Mouse (Mus musculus): ENCODE results near the gene Acsl1.

DNA sequence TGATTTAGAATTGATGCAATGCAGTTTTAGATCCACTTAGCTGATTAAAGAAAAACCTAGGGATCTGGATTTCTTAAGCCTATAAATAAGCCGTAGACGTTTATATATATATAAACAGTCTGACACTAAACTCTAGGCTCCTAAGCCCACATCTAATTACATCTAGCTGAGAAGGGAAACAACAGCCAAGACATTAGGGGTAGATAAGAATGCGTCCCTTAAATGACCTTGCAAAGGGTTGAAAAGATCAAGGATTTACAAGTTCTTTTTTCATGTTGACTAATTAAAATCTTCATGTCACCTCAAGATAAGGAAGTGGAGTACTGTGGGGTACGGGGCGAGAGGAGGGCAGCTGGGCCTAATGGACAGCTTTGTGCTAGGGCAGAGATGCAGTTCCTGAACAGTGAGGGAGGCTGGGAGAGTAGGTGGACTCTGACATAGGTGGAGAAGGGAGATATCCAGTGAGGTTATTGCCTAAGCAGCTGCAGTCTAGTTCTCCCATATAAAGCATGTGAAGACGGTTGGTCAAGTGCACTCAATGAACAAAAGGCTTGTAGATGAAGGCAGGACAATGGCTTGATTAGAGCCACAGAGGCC is 12.5 kb upstream of the Acsl1 start:
- no peak for TF ChIP-seq CTCF (IDR thresholded peaks at IDR 0.05; ENCODE audit: extremely low read depth, insufficient read length, insufficient replicate concordance, low read depth, low read length)
- TF ChIP-seq POLR2A (IDR thresholded peaks at IDR 0.05; ENCODE audit: low read depth, low read length): no peak
